23 mouse cellular contexts compared by ENCODE assay signal in the genomic region with DNA sequence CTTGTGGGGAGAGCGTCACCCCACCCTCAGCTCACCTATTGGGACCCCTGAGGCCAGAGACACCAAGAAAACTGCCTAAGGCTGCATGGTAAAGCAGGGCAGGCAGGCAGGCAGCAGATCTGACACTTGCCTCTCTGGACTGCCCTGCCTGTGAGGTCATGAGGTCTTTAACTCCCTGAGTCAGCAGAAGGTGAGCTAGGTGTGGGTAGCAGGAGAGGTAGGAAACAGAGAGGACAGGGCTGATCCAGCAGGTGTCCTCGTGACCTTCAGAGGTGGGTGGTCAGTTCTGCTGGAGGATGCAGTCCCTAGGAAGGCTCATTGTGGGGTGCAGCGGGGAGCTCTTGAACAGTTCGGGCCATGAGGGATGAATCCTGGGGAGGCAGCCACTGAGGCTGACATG.
DNase-seq lines count a peak whose midpoint lies in the region; ATAC-seq and TF ChIP-seq lines count a peak whose summit lies in the region.
"Had no signal": no experiment of that assay in that cellular context is flagged by ENCODE, and none has a peak within 500 bp of the region (broad histone marks: within the 10 kb centered on the region; RNA-seq: fewer than 3 reads in every experiment).

No protein-coding gene starts in this region.

- no peak for TF ChIP-seq POLR2A in kidney, adult 2 months (IDR thresholded peaks at IDR 0.05; ENCODE audit: low read depth, low read length)

- H3K27me3 ChIP-seq in kidney, adult 2 months (replicated peaks; ENCODE audit: control insufficient read depth, insufficient read depth, low read length) = no peaks in the 10 kb centered on the region
- peaks cover 47% of the 10 kb centered on the region for H3K27me3 ChIP-seq in embryonic facial prominence, embryonic 10.5 days (replicated peaks; ENCODE audit: low read depth, poor library complexity, severe bottlenecking)
- no peaks in the 10 kb centered on the region for H3K27me3 ChIP-seq in limb, embryonic 11.5 days (ENCODE audit: control insufficient read depth, insufficient read depth, low read length)
- H3K27me3 ChIP-seq in liver, postnatal 0 days (ENCODE audit: insufficient read depth, low read length) = no peaks in the 10 kb centered on the region
- H3K27me3 ChIP-seq: forebrain, embryonic 12.5 days; limb, embryonic 15.5 days; stomach, embryonic 15.5 days had no signal

- no peak overlapping the region for H3K27ac ChIP-seq in kidney, adult 2 months (ENCODE audit: insufficient read depth, low read depth, low read length)
- H3K27ac ChIP-seq in embryonic facial prominence, embryonic 10.5 days (replicated peaks) = peak overlapping the region; percentile 75
- peak overlapping the region; percentile 81 for H3K27ac ChIP-seq in limb, embryonic 11.5 days (replicated peaks; ENCODE audit: low read depth, low read length)
- no peak overlapping the region for H3K27ac ChIP-seq in liver, postnatal 0 days (ENCODE audit: low read depth)
- H3K27ac ChIP-seq: forebrain, embryonic 12.5 days; limb, embryonic 15.5 days; stomach, embryonic 15.5 days had no signal

- no peak for TF ChIP-seq CTCF in kidney, adult 2 months (conservative IDR thresholded peaks at IDR 0.05; ENCODE audit: insufficient read depth, insufficient read length, low read depth, low read length)
- TF ChIP-seq CTCF in liver, postnatal 0 days (IDR thresholded peaks at IDR 0.05; ENCODE audit: low read depth) = no peak

- no peak overlapping the region for H3K4me3 ChIP-seq in kidney, adult 2 months (ENCODE audit: insufficient read depth, low read depth, low read length)
- no peak overlapping the region for H3K4me3 ChIP-seq in embryonic facial prominence, embryonic 10.5 days
- H3K4me3 ChIP-seq in limb, embryonic 11.5 days (ENCODE audit: low read depth, low read length) = no peak overlapping the region
- H3K4me3 ChIP-seq in liver, postnatal 0 days (ENCODE audit: low read depth, low read length) = no peak overlapping the region
- H3K4me3 ChIP-seq: forebrain, embryonic 12.5 days; heart, embryonic 13.5 days; limb, embryonic 15.5 days; stomach, embryonic 15.5 days had no signal

- peak overlapping the region; percentile 27; the same call in 1 of the 2 replicates for H3K9ac ChIP-seq in limb, embryonic 11.5 days (ENCODE audit: low read length)
- no peak overlapping the region for H3K9ac ChIP-seq in liver, postnatal 0 days (replicated peaks)
- H3K9ac ChIP-seq: forebrain, embryonic 12.5 days; heart, embryonic 13.5 days; limb, embryonic 15.5 days; stomach, embryonic 15.5 days had no signal

- no peak for ATAC-seq in limb, embryonic 11.5 days (ENCODE audit: insufficient number of reproducible peaks, low FRiP score, low TSS enrichment, low read depth)
- no peak for ATAC-seq in liver, postnatal 0 days
- ATAC-seq: hindbrain, embryonic 16.5 days; intestine, postnatal 0 days had no signal

- DNase-seq in heart, adult 11 months = peak; percentile 87
- no peak for DNase-seq in heart, adult 9 months (ENCODE audit: low spot score in 2 of 2)
- DNase-seq in kidney, adult 2 months = peak; percentile 58
- DNase-seq in kidney, postnatal 10 days = no peak
- DNase-seq in embryonic facial prominence, embryonic 10.5 days (ENCODE audit: low spot score) = no peak
- DNase-seq in limb, embryonic 11.5 days (ENCODE audit: low spot score) = no peak
- no peak for DNase-seq in urinary bladder, postnatal 25 days (ENCODE audit: low spot score)
- no peak for DNase-seq in liver, postnatal 0 days
- DNase-seq: adrenal gland, postnatal 36 days; cerebellum, adult 11-12 months; cerebellum, postnatal 14 days; gastrocnemius, postnatal 14 days; heart, postnatal 36 days; lung, adult 18-20 months; lung, postnatal 14 days; right cerebral cortex, postnatal 14 days; thymus, adult 18-20 months had no signal

- H3K4me1 ChIP-seq in kidney, adult 2 months (ENCODE audit: control insufficient read depth, insufficient read depth, low read length) = peaks cover 18% of the 10 kb centered on the region
- peaks cover 65% of the 10 kb centered on the region for H3K4me1 ChIP-seq in embryonic facial prominence, embryonic 10.5 days
- peaks cover 65% of the 10 kb centered on the region for H3K4me1 ChIP-seq in limb, embryonic 11.5 days (ENCODE audit: control insufficient read depth, insufficient read depth, low read length)
- H3K4me1 ChIP-seq in liver, postnatal 0 days (ENCODE audit: insufficient read depth) = no peaks in the 10 kb centered on the region
- H3K4me1 ChIP-seq: stomach, embryonic 15.5 days had no signal

- no peaks in the 10 kb centered on the region for H3K9me3 ChIP-seq in embryonic facial prominence, embryonic 10.5 days
- no peaks in the 10 kb centered on the region for H3K9me3 ChIP-seq in limb, embryonic 11.5 days (ENCODE audit: control insufficient read depth, low read length)
- no peaks in the 10 kb centered on the region for H3K9me3 ChIP-seq in liver, postnatal 0 days (ENCODE audit: low read length)
- H3K9me3 ChIP-seq: forebrain, embryonic 12.5 days; heart, embryonic 13.5 days; limb, embryonic 15.5 days; stomach, embryonic 15.5 days had no signal

- no peak overlapping the region for H3K4me2 ChIP-seq in limb, embryonic 11.5 days (ENCODE audit: low read depth, severe bottlenecking)
- H3K4me2 ChIP-seq in liver, postnatal 0 days (ENCODE audit: low read depth, low read length) = no peak overlapping the region
- H3K4me2 ChIP-seq: forebrain, embryonic 12.5 days; heart, embryonic 13.5 days; limb, embryonic 15.5 days; stomach, embryonic 15.5 days had no signal

- WGBS in kidney, adult 2 months = 83% methylated on average over 4 of the region's 4 CpGs
- 67% methylated on average over 4 of the region's 4 CpGs for WGBS in embryonic facial prominence, embryonic 10.5 days
- WGBS in limb, embryonic 11.5 days = 52% methylated on average over 4 of the region's 4 CpGs
- 70% methylated on average over 4 of the region's 4 CpGs for WGBS in liver, postnatal 0 days (ENCODE audit: insufficient replicate concordance)

- TF ChIP-seq EP300 in liver, postnatal 0 days (IDR thresholded peaks at IDR 0.05; ENCODE audit: low read depth) = no peak

- H3K36me3 ChIP-seq in kidney, adult 2 months (ENCODE audit: control insufficient read depth, insufficient read depth, low read length) = no peaks in the 10 kb centered on the region
- H3K36me3 ChIP-seq in embryonic facial prominence, embryonic 10.5 days (replicated peaks) = no peaks in the 10 kb centered on the region
- H3K36me3 ChIP-seq in limb, embryonic 11.5 days (ENCODE audit: control insufficient read depth, insufficient read depth, low read length) = no peaks in the 10 kb centered on the region
- H3K36me3 ChIP-seq in liver, postnatal 0 days (replicated peaks; ENCODE audit: insufficient read depth, low read length) = no peaks in the 10 kb centered on the region
- H3K36me3 ChIP-seq: forebrain, embryonic 12.5 days; heart, embryonic 13.5 days; limb, embryonic 15.5 days; stomach, embryonic 15.5 days had no signal

Comparison
In these comparisons a context has a peak if more than half of its experiments do, and no peak if none do; other contexts are left out.
1. DNase-seq: peak in heart, adult 11 months (single experiment) and kidney, adult 2 months (single experiment); none in heart, adult 9 months (0 of 2), kidney, postnatal 10 days (single experiment), embryonic facial prominence, embryonic 10.5 days (single experiment), limb, embryonic 11.5 days (single experiment), urinary bladder, postnatal 25 days (single experiment) and liver, postnatal 0 days (single experiment).
2. H3K27ac ChIP-seq: peak in embryonic facial prominence, embryonic 10.5 days (single experiment) and limb, embryonic 11.5 days (single experiment); none in kidney, adult 2 months (single experiment) and liver, postnatal 0 days (single experiment).